Mouse (Mus musculus) T-helper 1 cell (primary cell): ENCODE data around the gene Dek.

Experiments used
- in situ Hi-C: fragments of 300-600 bp; cut with MboI, MseI; formaldehyde crosslinking; loops from one replicate; pipeline ENCODE4 v1.15.1; 2025; ENCODE audit warnings: high pct_unique_total_duplicates

The Dek gene

GRCm38 (mm10) chr13:47111185-47111584 is 5.2 kb upstream of the Dek start:
- in situ Hi-C loops = no loop called here

GRCm38 (mm10) chr13:47109239-47109638 is 3.2 kb upstream of the Dek start:
- in situ Hi-C loops = no loop called here

- in situ Hi-C loops = no loop called here
Measured at GRCm38 (mm10) chr13:47106580-47106888, 533 bp upstream of the Dek start.

GRCm38 (mm10) chr13:47104856-47105541 is 1.0 kb downstream of the Dek start:
- in situ Hi-C loops = no loop called here

GRCm38 (mm10) chr13:47104146-47104545 is 1.9 kb downstream of the Dek start:
- in situ Hi-C loops = no loop called here

GRCm38 (mm10) chr13:47100587-47100986 is 5.4 kb downstream of the Dek start:
- in situ Hi-C loops = no loop called here

GRCm38 (mm10) chr13:47099265-47099664 is 6.7 kb downstream of the Dek start:
- in situ Hi-C loops = no loop called here

- in situ Hi-C loops = no loop called here
Measured at GRCm38 (mm10) chr13:47096591-47096990, 9.4 kb downstream of the Dek start.

GRCm38 (mm10) chr13:47093791-47094190 is 12.2 kb downstream of the Dek start:
- in situ Hi-C loops = no loop called here

GRCm38 (mm10) chr13:47089271-47089670 is 16.7 kb downstream of the Dek start:
- in situ Hi-C loops = no loop called here

- in situ Hi-C loops = no loop called here
Measured at GRCm38 (mm10) chr13:47088433-47088832, 17.6 kb downstream of the Dek start.

- in situ Hi-C loops = no loop called here
Measured at GRCm38 (mm10) chr13:47080905-47081505, 25.0 kb downstream of the Dek start.

- in situ Hi-C loops = no loop called here
Measured at GRCm38 (mm10) chr13:47078799-47079198, 27.2 kb downstream of the Dek start.

GRCm38 (mm10) chr13:47077367-47077766 is 28.6 kb downstream of the Dek start:
- in situ Hi-C loops = no loop called here

- in situ Hi-C loops = no loop called here
Measured at GRCm38 (mm10) chr13:47076156-47076555, 29.8 kb downstream of the Dek start.

- in situ Hi-C loops = no loop called here
Measured at GRCm38 (mm10) chr13:47072484-47072883, 33.5 kb downstream of the Dek start.

GRCm38 (mm10) chr13:47071871-47072270 is 34.1 kb downstream of the Dek start:
- in situ Hi-C loops = no loop called here

GRCm38 (mm10) chr13:47070329-47071080 is 35.5 kb downstream of the Dek start:
- in situ Hi-C loops = no loop called here

- in situ Hi-C loops = no loop called here
Measured at GRCm38 (mm10) chr13:47067001-47067400, 39.0 kb downstream of the Dek start.

- in situ Hi-C loops = no loop called here
Measured at GRCm38 (mm10) chr13:47066516-47066915, 39.5 kb downstream of the Dek start.

GRCm38 (mm10) chr13:47063985-47064760 is 41.8 kb downstream of the Dek start:
- in situ Hi-C loops = no loop called here

- in situ Hi-C loops = no loop called here
Measured at GRCm38 (mm10) chr13:47062756-47063155, 43.2 kb downstream of the Dek start.
